Mouse (Mus musculus) midbrain, embryonic 11.5 days (tissue): ENCODE data around the gene Dydc2. TPM values are rescaled to one million over a fixed set of nuclear protein-coding genes. Genes with fewer than 3 reads are reported as not detected.

Experiments
- ATAC-seq: fragments of 200-750 bp; cut with Nextera tagmentation; 2 replicates; pipeline ENCODE4 v1.8.0; 2017; ENCODE audit warnings: moderate TSS enrichment, moderate library complexity; ENCODE audit not compliant: low FRiP score
- DNase-seq: peaks from one replicate; pipeline ENCODE4 v3.0.0; 2015; ENCODE audit warnings: low spot score; ENCODE audit errors: missing footprints
- H3K27ac ChIP-seq: fragments of 300-500 bp; sonication (generic); 2 replicates; pipeline ENCODE4 v1.5.1; 2014; ENCODE audit warnings: low read depth, low read length
- H3K27me3 ChIP-seq: fragments of 300-500 bp; sonication (generic); 2 replicates; pipeline ENCODE4 v1.6.1; 2014; ENCODE audit warnings: mild to moderate bottlenecking, low read length, moderate library complexity, mixed read lengths; ENCODE audit not compliant: control insufficient read depth, insufficient read depth
- H3K36me3 ChIP-seq: fragments of 300-500 bp; sonication (generic); 2 replicates; pipeline ENCODE4 v1.6.1; 2014; ENCODE audit warnings: mild to moderate bottlenecking, low read length, moderate library complexity, mixed read lengths; ENCODE audit not compliant: control insufficient read depth, insufficient read depth
- H3K4me1 ChIP-seq: fragments of 300-500 bp; sonication (generic); 2 replicates; pipeline ENCODE4 v1.6.1; 2014; ENCODE audit warnings: low read length; ENCODE audit not compliant: control insufficient read depth, insufficient read depth
- H3K4me2 ChIP-seq: fragments of 300-500 bp; sonication (generic); 2 replicates; pipeline ENCODE4 v1.6.1; 2014; ENCODE audit warnings: mild to moderate bottlenecking, moderate library complexity
- H3K4me3 ChIP-seq: fragments of 300-500 bp; sonication (generic); 2 replicates; pipeline ENCODE4 v1.5.1; 2014; ENCODE audit warnings: low read depth, low read length
- H3K9ac ChIP-seq: fragments of 300-500 bp; sonication (generic); 2 replicates; pipeline ENCODE4 v1.6.1; 2014; ENCODE audit warnings: low read length
- H3K9me3 ChIP-seq: fragments of 300-500 bp; sonication (generic); 2 replicates; pipeline ENCODE4 v1.6.1; 2016; ENCODE audit warnings: low read length; ENCODE audit not compliant: control insufficient read depth
- WGBS: fragments of 180-500 bp; shearing (Covaris S2); extraction: QIAGEN DNeasy Blood & Tissue Kit; methylation state at CpG from one replicate; pipeline ENCODE4 v1.1.7; 2014; 5-methylcytosine and 5-hydroxymethylcytosine counted together
- polyA plus RNA-seq: library from polyadenylated mRNA; unstranded; fragments of >200 nt; fragmentation: Nextera tagmentation; extraction: Ambion mirVana; gene quantifications from 2 replicates; pipeline ENCODE4 v1.2.1, GENCODE M21; 2014

The Dydc2 gene
- polyA plus RNA-seq, 1 experiment from 2014 or later: not detected

GRCm38 (mm10) chr14:40999904-41000645, 68.9 kb downstream of the Dydc2 start:
- no peak overlapping the region for H3K4me3 ChIP-seq
- no peaks in the 10 kb centered on the region for H3K27me3 ChIP-seq
- H3K27ac ChIP-seq: no peak overlapping the region
- no peak overlapping the region for H3K9ac ChIP-seq
- H3K9me3 ChIP-seq: no peaks in the 10 kb centered on the region
- H3K36me3 ChIP-seq: peaks cover 3% of the 10 kb centered on the region; the same call in 1 of the 2 replicates
- H3K4me2 ChIP-seq: no peak overlapping the region
- H3K4me1 ChIP-seq: peaks cover 11% of the 10 kb centered on the region
- WGBS: 89% methylated on average over 7 of the region's 7 CpGs
- ATAC-seq (no peak), DNase-seq (no peak)

Other genes with a start within 250 kb of the Dydc2 start
- 0.76 and 0.78 TPM in 2 replicates for gene Sh2d4b, start 175.9 kb downstream of the Dydc2 start, polyA plus RNA-seq
- gene Tspan14, start 102.4 kb downstream of the Dydc2 start, polyA plus RNA-seq: 99.5 and 101 TPM in 2 replicates
- 44.7 and 50.4 TPM in 2 replicates for gene Fam213a, start 55.4 kb downstream of the Dydc2 start, polyA plus RNA-seq
- gene Dydc1, start 3.7 kb upstream of the Dydc2 start, polyA plus RNA-seq: not detected in 2 replicates
- not detected in 2 replicates for gene Mat1a, start 35.8 kb upstream of the Dydc2 start, polyA plus RNA-seq
- not detected in 2 replicates for gene Sftpa1, start 62.6 kb upstream of the Dydc2 start, polyA plus RNA-seq
- not detected in 2 replicates for gene Mbl1, start 82.2 kb upstream of the Dydc2 start, polyA plus RNA-seq
- gene Sftpd, start 115.9 kb upstream of the Dydc2 start, polyA plus RNA-seq: not detected in 2 replicates
- gene Gm2832, start 209.6 kb upstream of the Dydc2 start, polyA plus RNA-seq: not detected in 2 replicates